Mouse (Mus musculus) MEL (cell line): ENCODE results near the gene Spns2.

Source experiments
- CTCF ChIP-seq, 3 experiments: IDR thresholded peaks in 2 of 3; conservative IDR thresholded peaks in 1 of 3; 2 replicates each; pipeline ENCODE4 v1.5.1; 2011 to 2012; ENCODE audit warnings: low read length in 3 of 3, low read depth in 2 of 3, mild to moderate bottlenecking in 2 of 3, improper control_type of control experiment in 1 of 3, inconsistent platforms in 1 of 3, mixed read lengths in 1 of 3, moderate library complexity in 1 of 3; ENCODE audit not compliant: control insufficient read depth in 1 of 3, insufficient read depth in 1 of 3, poor library complexity in 1 of 3, severe bottlenecking in 1 of 3
- GATA1 ChIP-seq: IDR thresholded peaks from 2 replicates; pipeline ENCODE4 v1.6.1; 2011; ENCODE audit warnings: low read depth, low read length, improper control_type of control experiment
- KAT2A ChIP-seq: conservative IDR thresholded peaks from 2 replicates; pipeline ENCODE4 v1.6.1; 2012; ENCODE audit warnings: low read depth, low read length, improper control_type of control experiment, inconsistent platforms

- TF ChIP-seq CTCF (IDR thresholded peaks at IDR 0.05 in 2 of 3, conservative IDR thresholded peaks at IDR 0.05 in 1 of 3; ENCODE audit: control insufficient read depth in 1 of 3, insufficient read depth in 1 of 3, low read depth in 2 of 3, low read length in 3 of 3, poor library complexity in 1 of 3, severe bottlenecking in 1 of 3) (no peak), GATA1 (no peak), KAT2A (no peak)
Observed at GRCm38 (mm10) chr11:72405532-72405931, 84.2 kb downstream of the Spns2 start.
